Mouse (Mus musculus) cerebellum, adult 11-12 months (tissue): ENCODE results near the gene Psmb11.
"Not testable (repeated sequence)": the region's sequence is repeated elsewhere in the genome, so short reads cannot be mapped to it uniquely, and the experiment has no call there.

Source experiments
- DNase-seq: peaks from one replicate; pipeline ENCODE4 v3.0.0; 2022

The Psmb11 gene

DNA sequence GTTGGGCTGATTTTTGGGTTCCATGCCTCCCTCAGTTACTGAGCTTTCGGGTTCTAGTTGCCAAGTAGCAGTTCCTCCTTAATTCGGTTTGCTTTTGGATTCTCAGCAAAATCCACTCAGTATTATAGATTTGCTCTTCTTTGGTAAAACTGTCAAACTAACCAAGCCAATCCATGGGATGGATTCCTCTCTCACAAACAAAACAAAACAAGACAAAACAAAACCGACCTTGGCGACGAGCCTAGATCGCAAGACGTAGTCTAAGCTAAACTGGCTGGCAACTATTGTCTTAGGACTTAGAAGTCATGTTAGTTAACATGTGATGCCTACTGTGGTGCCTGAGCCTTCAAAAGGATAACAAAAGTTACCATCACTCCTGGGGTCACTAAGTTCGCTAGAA is 17.5 kb upstream of the Psmb11 start:
- peak; percentile 45 for DNase-seq

DNA sequence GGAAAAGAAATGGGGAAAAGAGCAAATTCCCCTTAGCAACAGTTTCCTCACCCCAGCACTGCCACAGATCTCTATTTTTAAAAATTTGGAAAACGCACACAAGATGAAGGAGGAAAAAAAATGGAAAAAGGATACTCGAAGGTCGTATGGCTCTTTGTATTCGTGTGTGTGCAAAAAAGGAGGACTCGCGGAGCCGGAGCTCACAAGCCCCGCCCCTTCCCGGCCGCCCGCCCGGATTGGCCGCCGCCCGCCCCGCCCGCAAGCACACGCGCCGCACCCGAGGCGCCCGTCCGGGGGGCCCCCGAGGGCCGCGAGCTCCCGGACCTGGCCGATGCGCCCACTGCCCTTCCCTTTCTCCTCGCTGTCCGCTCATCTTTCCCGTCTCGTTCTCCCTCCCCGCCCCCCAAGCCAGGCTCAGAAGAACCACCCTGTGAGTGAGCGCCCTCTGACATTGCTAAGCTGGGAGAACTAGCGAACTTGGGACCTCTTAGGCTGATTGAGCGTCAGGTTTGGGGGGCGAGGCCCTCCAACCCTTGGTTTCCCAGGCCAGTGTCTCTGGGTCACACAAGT is 15.4 kb upstream of the Psmb11 start, which contains the start of gene 4931414P19Rik:
Gene 4931414P19Rik, minus strand, starts transcription at position 242 of the 570 bp plus-strand sequence.
- peak; percentile 77 for DNase-seq

DNA sequence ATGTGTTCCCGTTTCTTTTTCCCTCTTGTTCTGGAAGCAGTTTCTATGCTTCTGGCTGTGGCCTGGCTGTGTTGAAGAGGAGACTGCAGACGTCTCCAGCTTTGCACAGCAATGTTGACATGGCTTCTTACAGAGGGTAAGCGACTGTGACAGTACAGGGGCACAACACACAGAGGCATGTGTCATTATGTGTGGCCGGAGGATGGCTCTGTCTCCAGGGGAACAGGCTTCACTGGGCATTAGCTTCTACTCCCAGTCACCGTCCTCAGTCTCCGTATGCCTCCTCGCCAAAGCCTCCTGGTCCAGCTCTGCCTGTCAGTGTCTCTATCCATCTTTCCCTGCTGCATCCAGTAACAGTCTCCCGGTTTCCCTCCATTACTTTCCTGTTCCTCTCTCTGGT is 14.0 kb upstream of the Psmb11 start:
- no peak for DNase-seq

DNA sequence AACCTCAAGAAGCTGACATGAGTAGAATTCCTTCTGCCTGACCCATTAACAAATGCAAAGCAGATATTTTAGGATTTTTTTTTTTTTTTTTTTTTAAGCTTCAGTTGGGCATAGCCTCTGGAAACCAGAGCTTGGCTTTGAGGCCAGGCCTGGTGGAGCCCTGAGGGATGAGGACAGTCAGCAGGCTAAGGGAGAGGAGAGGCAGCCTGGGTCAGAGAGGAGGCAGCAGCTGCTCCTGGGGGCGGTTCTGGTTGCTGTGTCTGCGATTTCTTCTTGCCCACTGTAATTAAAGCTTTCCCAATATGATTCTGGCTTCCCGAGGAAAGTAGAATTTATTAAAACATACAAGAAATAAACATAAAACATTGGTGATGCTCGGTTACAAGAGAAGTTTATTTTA is 12.0 kb upstream of the Psmb11 start:
- DNase-seq, result no peak

DNA sequence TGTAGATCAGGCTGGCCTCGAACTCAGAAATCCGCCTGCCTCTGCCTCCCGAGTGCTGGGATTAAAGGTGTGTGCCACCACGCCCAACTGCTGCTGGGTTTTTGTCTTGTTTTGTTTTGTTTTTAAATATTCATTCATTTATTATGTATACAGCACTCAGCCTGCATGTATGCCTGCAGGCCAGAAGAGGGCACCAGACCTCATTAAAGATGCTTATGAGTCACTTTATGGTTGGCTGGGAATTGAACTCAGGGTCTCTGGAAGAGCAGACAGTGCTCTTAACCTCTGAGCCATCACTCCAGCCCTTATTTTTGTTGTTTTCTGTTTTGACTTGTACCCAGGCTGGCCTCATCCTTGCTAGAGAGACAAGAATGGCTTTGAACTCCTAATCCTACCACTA is 11.3 kb upstream of the Psmb11 start:
- DNase-seq, result no peak

DNA sequence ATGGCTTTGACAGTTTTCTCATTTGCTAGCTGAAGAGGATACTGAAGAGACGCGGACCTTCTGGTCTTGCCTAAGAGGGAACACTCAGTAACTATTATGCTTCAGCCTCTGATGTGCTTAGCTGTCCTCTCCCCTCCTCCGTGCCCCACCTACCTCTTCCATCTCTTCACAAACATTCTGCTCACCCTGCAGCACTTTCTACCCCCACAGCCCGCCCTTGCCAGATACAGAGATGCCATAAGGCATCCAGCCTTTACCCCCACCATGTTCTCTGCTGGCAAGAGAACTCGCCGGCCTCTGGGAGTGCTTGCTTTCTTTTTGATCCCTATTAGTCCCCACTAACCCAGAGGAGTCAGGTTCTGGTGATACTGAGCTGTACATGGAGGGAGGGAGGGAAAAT is 10.6 kb upstream of the Psmb11 start:
- no peak for DNase-seq

DNA sequence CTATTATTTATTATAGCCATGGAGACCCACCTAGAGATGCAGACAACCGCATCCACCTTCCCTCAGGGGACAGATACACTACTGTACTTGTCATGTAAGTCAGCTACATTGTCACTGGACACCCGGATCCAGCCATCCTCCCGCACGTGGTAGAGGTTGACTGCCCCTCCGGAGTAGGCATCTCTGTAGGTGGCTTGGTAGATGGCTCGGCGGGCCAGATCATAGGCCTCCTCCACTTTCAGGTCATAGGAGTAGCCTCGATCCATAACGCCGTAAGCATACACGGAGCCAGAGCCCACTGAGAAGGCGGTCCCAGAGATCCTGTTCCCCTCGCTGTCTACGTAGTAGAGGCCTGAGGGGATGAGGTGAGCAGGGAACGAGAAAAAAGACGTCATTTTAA is 7.1 kb upstream of the Psmb11 start:
- not testable (repeated sequence) for DNase-seq

DNA sequence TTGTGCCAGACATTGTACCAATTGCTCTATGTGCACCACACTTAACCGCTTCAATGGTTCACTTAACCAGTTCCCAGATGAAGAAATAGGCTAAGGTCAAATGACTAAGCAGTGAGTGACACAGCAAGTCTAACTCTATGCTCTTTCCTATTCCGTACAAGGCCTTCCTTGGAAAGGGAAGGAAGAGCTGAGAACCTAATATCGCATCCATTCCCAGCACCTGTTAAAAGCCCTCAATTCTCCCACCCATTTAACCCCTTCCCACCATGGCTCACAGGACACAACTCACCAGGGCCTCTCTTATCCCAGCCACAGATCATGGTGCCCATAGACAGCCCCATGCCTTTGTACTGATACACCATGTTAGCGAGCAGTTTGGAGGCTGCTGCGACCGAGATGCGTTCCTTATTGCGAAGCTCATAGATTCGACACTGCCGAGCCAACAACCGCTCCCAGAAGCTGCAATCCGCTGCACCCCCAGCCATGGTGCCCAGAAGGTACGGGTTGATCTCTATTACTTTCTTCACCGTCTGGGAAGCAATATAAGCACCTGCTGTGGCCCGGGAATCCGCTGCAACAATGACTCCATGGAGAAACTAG is 4.9 kb upstream of the Psmb11 start:
- DNase-seq, result no peak

DNA sequence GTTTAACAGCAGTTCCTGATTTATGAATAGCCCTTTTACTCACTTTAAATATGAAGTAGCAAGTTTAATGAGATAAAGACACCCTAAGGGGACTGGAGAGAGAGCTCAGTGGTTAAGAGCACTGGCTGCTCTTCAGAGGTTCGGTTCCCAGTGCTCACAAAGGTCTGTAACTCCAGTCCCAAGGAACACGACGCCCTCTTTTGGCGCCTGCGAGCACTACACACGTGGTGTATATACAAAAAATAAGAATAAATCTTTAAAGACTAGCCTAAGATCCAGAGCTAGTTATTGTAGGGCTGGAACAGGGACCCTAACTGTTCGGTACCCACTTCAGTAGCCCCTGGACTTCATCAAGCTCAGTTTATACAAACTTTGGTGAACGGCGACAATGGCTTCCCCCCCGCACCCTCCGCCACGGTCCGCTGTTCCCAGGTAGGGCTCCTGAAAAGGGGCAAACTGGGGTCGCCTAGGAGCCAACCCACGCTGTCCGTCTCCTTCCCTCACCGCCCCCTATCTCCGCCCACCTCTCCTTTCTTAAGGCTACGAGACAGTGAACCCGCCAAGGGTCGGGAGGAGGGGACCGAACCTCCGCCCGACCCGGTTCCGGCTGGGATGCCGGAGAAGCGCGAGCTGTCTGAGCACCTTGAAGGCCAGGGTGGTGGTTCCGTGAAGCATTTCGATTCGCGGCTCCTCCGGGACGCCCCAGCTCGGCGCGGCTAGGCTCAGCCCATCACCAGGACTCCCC is 3.9 kb upstream of the Psmb11 start:
- DNase-seq, result no peak

DNA sequence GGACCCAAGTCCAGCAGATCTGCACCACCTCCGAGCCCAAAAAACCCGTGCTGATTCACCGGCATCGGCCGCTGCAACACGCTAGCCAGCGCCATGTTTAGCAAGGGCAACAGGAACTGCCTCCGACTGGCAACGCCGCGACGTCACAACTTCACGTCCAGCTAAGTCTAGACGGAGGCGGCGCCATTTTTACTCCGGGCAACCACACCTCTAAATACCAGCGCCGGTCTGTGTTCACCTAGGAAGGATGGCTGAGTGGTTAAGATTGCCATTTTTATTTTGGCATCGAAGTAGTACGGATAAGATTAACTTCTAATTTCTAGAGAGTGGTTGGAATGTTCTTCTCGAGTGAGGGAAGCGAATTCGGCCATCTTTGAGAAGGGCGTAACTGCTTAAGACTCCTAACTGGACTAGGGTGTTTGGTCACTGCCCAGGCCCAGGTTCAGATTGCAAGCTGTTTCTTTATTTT is 3.3 kb upstream of the Psmb11 start, which contains the start of gene Psmb5:
Gene Psmb5, minus strand, starts transcription at position 126 of the 469 bp plus-strand sequence.
- DNase-seq, result peak; percentile 90

DNA sequence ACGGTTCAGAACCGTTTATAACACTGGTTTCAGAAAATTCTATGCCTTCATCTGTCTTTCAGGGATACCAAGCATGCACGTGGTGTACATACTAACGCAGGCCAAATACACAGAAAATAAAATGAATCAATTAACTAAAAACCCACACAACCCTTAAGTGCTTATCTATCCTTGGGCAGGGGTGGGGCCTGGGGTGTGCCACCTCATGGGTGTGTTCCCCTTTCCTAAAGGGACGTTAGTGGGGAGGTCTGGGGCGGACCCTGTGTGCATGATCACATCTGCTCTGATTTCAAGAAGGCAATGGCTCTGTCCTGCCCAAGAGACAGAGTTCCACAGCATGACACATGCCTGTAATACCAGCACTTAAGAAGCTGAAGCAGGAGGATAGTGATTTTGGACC is 2.1 kb downstream of the Psmb11 start:
- DNase-seq, result no peak

DNA sequence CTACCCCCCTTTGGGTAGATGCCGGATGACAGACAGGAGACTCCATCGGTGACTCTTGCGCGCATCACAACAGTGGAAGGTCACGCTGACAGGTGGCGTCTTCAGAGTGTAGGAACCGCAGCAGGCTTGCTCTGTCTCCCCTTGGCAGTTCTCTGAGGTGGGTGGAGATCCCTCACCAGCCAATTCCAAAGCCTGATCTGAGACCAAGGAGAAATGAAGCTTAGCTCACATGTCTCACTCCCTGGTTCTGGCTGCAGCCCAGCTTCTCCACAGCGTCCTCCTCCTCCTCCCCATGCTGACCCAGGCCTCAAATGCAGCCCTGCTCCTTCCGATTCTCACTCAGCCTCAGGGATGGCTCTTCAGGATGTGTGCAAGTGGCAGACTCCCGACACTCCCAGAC is 3.7 kb downstream of the Psmb11 start:
- DNase-seq, result no peak

DNA sequence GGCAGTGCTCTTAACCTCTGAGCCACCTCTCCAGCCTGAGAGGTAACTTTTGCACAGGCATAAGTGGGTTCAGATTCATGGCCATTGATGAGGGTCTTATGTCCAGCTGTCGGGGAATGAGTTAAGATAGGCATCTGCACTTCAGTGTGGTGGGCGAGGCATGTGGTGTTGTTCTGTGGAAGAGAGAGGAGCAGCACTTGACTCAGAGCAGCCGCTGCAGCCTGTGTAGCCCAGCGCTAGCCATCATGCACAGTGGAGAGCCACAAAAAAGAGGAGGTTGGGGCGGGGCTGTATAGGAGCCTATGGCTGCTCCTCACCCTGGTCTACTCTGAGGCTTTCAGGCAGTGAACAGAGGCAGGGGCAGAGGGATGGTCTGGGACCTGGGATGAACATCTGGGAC is 6.9 kb downstream of the Psmb11 start:
- no peak for DNase-seq

DNA sequence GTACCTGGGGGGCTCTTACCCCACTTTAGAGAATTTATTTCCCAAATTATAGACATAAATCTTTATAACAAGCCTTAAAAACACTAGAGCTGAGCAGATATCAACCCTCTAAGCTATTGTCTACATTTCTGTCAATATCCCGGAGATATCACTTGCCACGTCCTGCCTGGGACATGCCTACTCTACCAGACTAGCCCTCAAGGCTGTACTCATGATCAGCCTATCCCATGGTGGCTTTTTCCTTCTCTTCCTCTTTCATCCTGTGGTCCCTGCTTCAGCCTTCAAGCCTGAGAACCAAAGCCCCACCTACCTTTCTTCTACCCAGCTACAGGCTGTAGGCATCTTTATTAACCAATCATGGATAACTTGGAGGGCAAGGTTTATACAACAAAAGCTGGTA is 8.6 kb downstream of the Psmb11 start:
- DNase-seq, result no peak

DNA sequence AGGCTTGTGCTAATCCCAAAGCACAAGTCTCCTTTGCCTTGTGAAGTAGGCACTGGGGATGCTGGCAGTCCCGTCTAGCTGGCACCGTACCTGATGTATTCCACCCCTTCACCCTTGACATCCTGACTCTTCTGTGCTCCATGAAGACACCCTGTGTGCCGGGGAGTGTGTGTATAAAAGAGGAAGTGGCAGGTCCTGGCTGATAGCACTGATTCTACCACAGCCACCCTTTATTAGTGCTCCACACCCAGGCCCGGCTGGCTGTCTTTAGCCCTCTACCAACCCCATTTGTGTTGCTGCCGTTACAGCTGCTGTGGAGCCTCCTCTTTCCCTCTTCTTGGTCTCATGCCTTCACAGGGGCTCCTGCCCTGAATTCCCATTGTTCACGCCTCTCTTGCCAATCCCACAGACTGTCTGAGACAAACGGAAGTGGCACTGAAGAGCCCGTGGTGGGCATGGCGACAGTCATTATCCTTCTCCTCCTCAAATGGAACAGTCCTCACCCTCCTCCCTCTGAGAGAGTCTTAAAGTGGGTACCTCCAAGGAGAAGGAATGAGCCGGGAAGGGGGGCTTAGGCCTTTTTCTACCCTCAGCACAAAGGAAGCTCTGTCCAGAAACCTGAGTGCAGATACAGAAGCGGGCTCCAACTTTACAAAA is 9.5 kb downstream of the Psmb11 start:
- no peak for DNase-seq

DNA sequence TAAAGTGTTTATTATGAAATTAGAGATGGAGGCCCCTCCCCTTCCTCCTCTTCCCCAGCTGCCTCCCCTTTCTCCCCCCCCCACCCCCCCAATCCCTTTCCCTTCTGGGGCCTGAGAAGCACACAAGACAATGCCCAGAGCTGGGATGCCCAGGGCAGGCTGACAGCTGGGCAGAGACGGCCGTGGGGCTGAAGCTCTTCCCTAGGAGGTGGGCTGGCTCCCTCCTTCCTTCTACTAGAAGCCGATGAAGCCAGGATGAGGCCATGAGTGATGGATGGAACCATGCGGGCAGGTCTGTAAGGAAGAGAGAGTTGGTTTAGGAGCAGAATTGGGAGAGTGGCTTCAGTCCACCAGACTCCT is 10.0 kb downstream of the Psmb11 start:
- DNase-seq, result no peak

DNA sequence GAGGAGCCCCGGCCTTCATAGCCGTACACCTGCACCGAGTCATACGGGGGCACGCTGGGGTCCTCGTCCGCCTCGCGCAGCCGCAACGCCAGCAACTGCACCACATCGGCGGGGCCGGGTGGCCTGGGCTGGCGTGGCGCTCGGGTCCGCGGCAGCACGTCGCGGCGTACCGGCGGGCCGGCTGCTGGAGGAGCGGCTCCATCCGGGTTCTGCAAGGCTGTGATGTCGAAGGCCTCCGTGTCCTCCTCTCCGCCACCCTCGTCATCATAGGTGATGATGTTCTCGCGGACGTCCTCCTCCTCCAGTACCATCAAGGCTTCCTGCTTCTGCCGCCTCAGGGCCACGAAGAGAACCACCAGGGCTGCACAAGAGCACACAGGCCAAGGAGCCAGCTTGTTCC is 11.0 kb downstream of the Psmb11 start:
- no peak for DNase-seq

DNA sequence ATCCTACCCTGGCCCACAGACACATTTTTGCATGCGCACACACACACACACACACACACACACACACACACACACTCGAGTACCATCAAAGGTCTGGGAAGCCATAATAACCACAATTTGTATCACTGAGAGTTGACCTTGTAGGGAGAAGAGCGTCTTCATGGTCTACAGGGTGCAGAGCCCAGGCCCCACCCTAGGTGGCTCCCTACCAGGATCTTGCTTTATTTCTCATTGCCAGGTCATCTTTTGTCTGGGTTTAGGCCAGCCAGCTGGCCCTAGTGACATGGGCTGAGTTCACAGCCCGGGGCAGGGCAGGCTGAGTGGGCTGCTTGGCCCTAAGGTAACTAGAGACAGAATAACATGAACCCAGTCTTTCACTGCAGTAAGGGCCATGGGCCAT is 12.9 kb downstream of the Psmb11 start:
- no peak for DNase-seq

DNA sequence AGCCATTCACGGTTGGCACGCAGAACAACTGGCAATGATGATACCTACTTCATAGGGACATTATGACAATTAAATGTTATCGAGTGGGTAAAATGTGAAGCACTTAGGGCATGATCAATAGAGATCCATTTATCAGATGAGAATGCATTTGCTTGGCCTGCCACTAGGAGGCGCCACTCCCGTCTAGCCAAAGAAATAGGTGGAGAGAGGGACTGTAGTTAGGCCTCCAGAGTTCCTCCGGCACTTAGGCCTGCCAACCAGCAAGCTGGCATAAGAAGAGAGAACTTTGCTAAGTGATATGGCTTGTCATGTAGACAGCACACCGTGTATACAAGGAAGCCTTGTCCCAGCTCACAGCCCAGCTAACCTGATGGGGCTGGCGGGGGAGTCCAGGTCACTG is 15.7 kb downstream of the Psmb11 start:
- no peak for DNase-seq

DNA sequence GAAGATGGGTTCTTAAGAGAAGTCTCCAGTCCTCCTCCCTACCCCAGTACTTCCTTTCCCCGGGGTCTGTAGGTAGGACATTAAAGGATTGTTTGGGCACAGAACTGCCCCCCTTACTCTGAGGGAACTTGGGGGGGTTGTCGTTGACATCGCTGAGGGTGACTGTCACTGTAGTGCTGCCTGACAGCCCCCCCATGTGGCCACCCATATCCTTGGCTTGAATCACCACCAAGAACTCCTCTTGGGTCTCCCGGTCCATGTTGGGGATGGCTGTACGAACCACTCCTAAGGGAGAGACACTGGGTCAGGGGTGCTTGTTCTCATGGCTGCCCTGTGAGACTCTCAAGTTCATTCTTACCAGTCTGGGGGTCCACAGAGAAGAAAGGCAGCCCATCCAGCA is 17.0 kb downstream of the Psmb11 start:
- no peak for DNase-seq

DNA sequence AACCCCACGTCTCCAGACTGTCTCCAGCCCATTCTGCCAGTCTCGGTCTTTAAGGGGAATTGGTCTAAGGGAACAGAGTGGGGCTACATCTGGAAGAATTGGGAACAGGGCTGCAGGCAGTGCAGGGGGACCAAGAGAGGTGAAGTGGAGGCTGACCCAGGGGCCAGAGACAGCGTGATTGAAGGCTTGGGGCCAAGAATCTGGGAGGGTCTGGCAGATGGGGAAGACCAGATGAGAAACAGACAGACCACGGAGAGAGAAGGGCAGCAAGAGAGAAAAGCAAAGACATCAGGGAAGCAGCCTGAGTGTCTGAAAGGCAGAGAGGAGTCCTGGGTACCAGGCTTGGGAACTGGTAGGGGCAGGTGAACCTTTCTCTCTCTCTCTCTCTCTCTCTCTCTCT is 18.9 kb downstream of the Psmb11 start:
- no peak for DNase-seq

DNA sequence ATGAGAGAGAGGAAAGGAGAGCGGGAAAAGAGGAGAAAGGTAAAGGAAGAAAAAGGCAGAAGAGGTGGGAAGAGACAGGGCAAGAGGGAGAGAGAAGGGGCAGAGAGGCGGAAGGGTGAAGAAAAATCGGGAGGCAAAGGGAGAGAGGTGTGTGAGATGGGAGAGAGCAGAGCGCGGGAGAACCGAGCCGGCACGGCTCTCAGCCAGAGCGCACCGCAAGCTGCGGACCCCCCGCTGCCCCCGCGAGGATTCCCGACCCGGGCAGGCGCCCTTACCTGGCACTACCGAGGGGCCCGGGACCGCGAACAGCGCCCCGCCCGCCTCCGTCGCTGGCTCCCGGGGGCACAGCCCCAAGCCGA is 19.7 kb downstream of the Psmb11 start, which contains the start of gene Gm17606:
Gene Gm17606, plus strand, starts transcription at position 7 of the 359 bp plus-strand sequence.
- DNase-seq, result no peak

DNA sequence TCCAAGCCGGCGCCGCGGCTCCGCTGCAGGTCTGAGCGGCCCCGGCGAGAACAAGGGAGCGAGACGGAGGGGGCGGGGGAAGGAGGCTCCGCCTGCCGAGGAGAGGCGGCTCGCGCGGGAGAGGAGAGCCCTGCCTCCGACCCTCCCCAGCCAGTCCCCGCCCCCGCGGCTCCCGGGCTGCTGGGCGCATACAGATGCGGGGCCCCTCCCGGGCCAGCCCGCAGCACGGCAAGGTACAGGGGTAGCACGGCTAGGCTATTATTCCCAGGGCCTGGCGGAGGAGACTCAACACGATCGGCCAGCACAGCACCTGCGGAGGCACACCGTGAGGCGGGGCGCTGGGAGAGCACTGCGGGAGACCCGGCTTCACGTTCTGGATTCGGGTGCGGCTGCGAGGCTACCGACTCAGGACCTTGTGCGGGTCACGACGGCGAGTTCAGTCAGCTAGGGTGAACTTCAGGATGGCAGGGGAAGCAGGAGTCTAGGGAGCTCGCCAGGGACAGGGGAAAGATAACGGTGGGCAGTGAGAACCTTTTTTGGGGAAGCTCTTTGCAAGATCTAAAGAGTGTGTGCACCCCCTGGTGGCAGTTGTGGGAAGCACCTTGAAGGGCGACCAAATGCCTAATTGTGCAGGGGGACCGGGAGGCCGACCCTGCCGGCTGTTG is 20.2 kb downstream of the Psmb11 start, which contains the start of gene Cdh24:
Gene Cdh24, minus strand, starts transcription at position 60 of the 665 bp plus-strand sequence.
- DNase-seq, result peak; percentile 81
